Mouse (Mus musculus) stomach, postnatal 0 days (tissue): Measurements from ENCODE around the gene Dusp14.

Source experiments
- CTCF ChIP-seq: IDR thresholded peaks from 2 replicates; pipeline ENCODE4 v1.5.1; 2016; ENCODE audit warnings: antibody characterized with exemption, low read depth, mild to moderate bottlenecking, moderate library complexity
- EP300 ChIP-seq: optimal IDR thresholded peaks from 2 replicates; pipeline ENCODE3; 2016; ENCODE audit warnings: antibody characterized with exemption

GRCm38 (mm10) chr11:84016147-84016809 lies 52.8 kb downstream of the Dusp14 start:
- no peak for TF ChIP-seq CTCF
- no peak for TF ChIP-seq EP300
